Mouse (Mus musculus) lung, postnatal 0 days (tissue): ENCODE data around the gene Fggy. TPM values are rescaled to one million over a fixed set of nuclear protein-coding genes. Genes with fewer than 3 reads are reported as not detected.

Experiments used
- ATAC-seq: fragments of 200-750 bp; cut with Nextera tagmentation; 2 replicates; pipeline ENCODE4 v1.8.0; 2017; ENCODE audit warnings: moderate library complexity
- DNase-seq: peaks from one replicate; pipeline ENCODE4 v3.0.0-alpha.2; 2016; ENCODE audit warnings: low spot score
- H3K27ac ChIP-seq: fragments of 300-500 bp; sonication (generic); 2 replicates; pipeline ENCODE4 v1.5.1; 2014; ENCODE audit warnings: antibody characterized with exemption, mild to moderate bottlenecking, low read length, mixed read lengths
- H3K27me3 ChIP-seq: fragments of 300-500 bp; sonication (generic); replicated peaks from 2 replicates; pipeline ENCODE4 v1.6.1; 2014; ENCODE audit warnings: low read length, mixed read lengths; ENCODE audit not compliant: insufficient read depth
- H3K36me3 ChIP-seq: fragments of 300-500 bp; sonication (generic); 2 replicates; pipeline ENCODE4 v1.6.1; 2014; ENCODE audit warnings: low read length, mixed read lengths; ENCODE audit not compliant: insufficient read depth
- H3K4me1 ChIP-seq: fragments of 300-500 bp; sonication (generic); 2 replicates; pipeline ENCODE4 v1.6.1; 2014; ENCODE audit warnings: antibody characterized with exemption, low read depth, low read length, mixed read lengths; ENCODE audit not compliant: insufficient read depth
- H3K4me2 ChIP-seq: fragments of 300-500 bp; sonication (generic); replicated peaks from 2 replicates; pipeline ENCODE4 v1.6.1; 2014; ENCODE audit warnings: low read depth, mild to moderate bottlenecking, low read length, moderate library complexity, mixed read lengths
- H3K4me3 ChIP-seq: fragments of 300-500 bp; sonication (generic); 2 replicates; pipeline ENCODE4 v1.5.1; 2014; ENCODE audit warnings: low read depth, low read length
- H3K9ac ChIP-seq: fragments of 300-500 bp; sonication (generic); replicated peaks from 2 replicates; pipeline ENCODE4 v1.6.1; 2014; ENCODE audit warnings: low read depth, mild to moderate bottlenecking
- H3K9me3 ChIP-seq: fragments of 300-500 bp; sonication (generic); 2 replicates; pipeline ENCODE4 v1.6.1; 2016; ENCODE audit warnings: low read length, mixed read lengths
- CTCF ChIP-seq: IDR thresholded peaks from 2 replicates; pipeline ENCODE4 v1.5.1; 2016; ENCODE audit warnings: antibody characterized with exemption, mild to moderate bottlenecking
- EP300 ChIP-seq: IDR thresholded peaks from 2 replicates; pipeline ENCODE4 v1.6.1; 2016; ENCODE audit warnings: antibody characterized with exemption, mild to moderate bottlenecking, control low read depth
- WGBS: fragments of 180-500 bp; shearing (Covaris S2); extraction: QIAGEN DNeasy Blood & Tissue Kit; methylation state at CpG from one replicate; pipeline ENCODE4 v1.1.7; 2014; 5-methylcytosine and 5-hydroxymethylcytosine counted together
- polyA plus RNA-seq: library from polyadenylated mRNA; unstranded; fragments of >200 nt; fragmentation: Nextera tagmentation; extraction: Ambion mirVana; gene quantifications from 2 replicates; pipeline ENCODE4 v1.2.1, GENCODE M21; 2015

The Fggy gene
- polyA plus RNA-seq, 1 experiment from 2014 or later, result 6.2 TPM

- Histone ChIP-seq H3K36me3 (no peaks in the 10 kb centered on the region), H3K27ac (no peak overlapping the region), H3K9me3 (no peaks in the 10 kb centered on the region), H3K9ac (no peak overlapping the region), H3K4me2 (no peak overlapping the region), H3K27me3 (no peaks in the 10 kb centered on the region), H3K4me3 (no peak overlapping the region), H3K4me1 (no peaks in the 10 kb centered on the region)
- no peak for ATAC-seq
- WGBS, result 84% methylated on average over 1 of the region's 1 CpGs
- TF ChIP-seq CTCF (no peak), EP300 (no peak)
- DNase-seq, result no peak
Observed at GRCm38 (mm10) chr4:95610663-95611062, 53.4 kb downstream of the Fggy start.

- H3K9me3 ChIP-seq, result no peaks in the 10 kb centered on the region
- H3K9ac ChIP-seq, result no peak overlapping the region
- H3K36me3 ChIP-seq, result no peaks in the 10 kb centered on the region
- TF ChIP-seq EP300 (no peak), CTCF (no peak)
- H3K27me3 ChIP-seq, result no peaks in the 10 kb centered on the region
- DNase-seq (no peak), ATAC-seq (no peak)
- no peak overlapping the region for H3K4me3 ChIP-seq
- no peaks in the 10 kb centered on the region for H3K4me1 ChIP-seq
- H3K27ac ChIP-seq, result no peak overlapping the region
- no peak overlapping the region for H3K4me2 ChIP-seq
- WGBS, result 86% methylated on average over 6 of the region's 6 CpGs
Observed at GRCm38 (mm10) chr4:95611390-95611789, 54.1 kb downstream of the Fggy start.

- H3K9ac ChIP-seq, result no peak overlapping the region
- H3K4me3 ChIP-seq, result no peak overlapping the region
- no peak overlapping the region for H3K27ac ChIP-seq
- TF ChIP-seq CTCF (no peak), EP300 (no peak)
- H3K27me3 ChIP-seq, result no peaks in the 10 kb centered on the region
- 83% methylated on average over 3 of the region's 3 CpGs for WGBS
- ATAC-seq (no peak), DNase-seq (no peak)
- no peaks in the 10 kb centered on the region for H3K9me3 ChIP-seq
- H3K36me3 ChIP-seq, result no peaks in the 10 kb centered on the region
- H3K4me2 ChIP-seq, result no peak overlapping the region
- no peaks in the 10 kb centered on the region for H3K4me1 ChIP-seq
Observed at GRCm38 (mm10) chr4:95621046-95621445, 63.7 kb downstream of the Fggy start.

GRCm38 (mm10) chr4:95624696-95625095 is 67.4 kb downstream of the Fggy start:
- Histone ChIP-seq H3K27ac (no peak overlapping the region), H3K4me2 (no peak overlapping the region), H3K4me3 (no peak overlapping the region), H3K27me3 (no peaks in the 10 kb centered on the region), H3K9ac (no peak overlapping the region), H3K4me1 (no peaks in the 10 kb centered on the region), H3K9me3 (no peaks in the 10 kb centered on the region), H3K36me3 (no peaks in the 10 kb centered on the region)
- ATAC-seq (no peak), DNase-seq (no peak)
- 62% methylated on average over 3 of the region's 3 CpGs for WGBS
- TF ChIP-seq CTCF (no peak), EP300 (no peak)

GRCm38 (mm10) chr4:95625651-95626050 is 68.3 kb downstream of the Fggy start:
- DNase-seq (no peak), ATAC-seq (no peak)
- TF ChIP-seq CTCF, result no peak
- TF ChIP-seq EP300, result no peak
- no peak overlapping the region for H3K4me2 ChIP-seq
- no peaks in the 10 kb centered on the region for H3K4me1 ChIP-seq
- H3K27ac ChIP-seq, result no peak overlapping the region
- no peaks in the 10 kb centered on the region for H3K36me3 ChIP-seq
- H3K9ac ChIP-seq, result no peak overlapping the region
- H3K4me3 ChIP-seq, result no peak overlapping the region
- no peaks in the 10 kb centered on the region for H3K27me3 ChIP-seq
- H3K9me3 ChIP-seq, result no peaks in the 10 kb centered on the region
- 68% methylated on average over 4 of the region's 4 CpGs for WGBS

- TF ChIP-seq CTCF (no peak), EP300 (no peak)
- no peak overlapping the region for H3K4me3 ChIP-seq
- no peak overlapping the region for H3K9ac ChIP-seq
- no peak overlapping the region for H3K27ac ChIP-seq
- no peak for DNase-seq
- H3K27me3 ChIP-seq, result no peaks in the 10 kb centered on the region
- WGBS, result 94% methylated on average over 3 of the region's 3 CpGs
- H3K36me3 ChIP-seq, result no peaks in the 10 kb centered on the region
- H3K4me2 ChIP-seq, result no peak overlapping the region
- no peaks in the 10 kb centered on the region for H3K4me1 ChIP-seq
- no peaks in the 10 kb centered on the region for H3K9me3 ChIP-seq
- ATAC-seq, result no peak
Observed at GRCm38 (mm10) chr4:95626186-95626585, 68.9 kb downstream of the Fggy start.

- 84% methylated on average over 3 of the region's 3 CpGs for WGBS
- TF ChIP-seq EP300 (no peak), CTCF (no peak)
- Histone ChIP-seq H3K9me3 (no peaks in the 10 kb centered on the region), H3K27me3 (no peaks in the 10 kb centered on the region), H3K27ac (no peak overlapping the region), H3K4me1 (no peaks in the 10 kb centered on the region), H3K9ac (no peak overlapping the region), H3K36me3 (no peaks in the 10 kb centered on the region), H3K4me3 (no peak overlapping the region), H3K4me2 (no peak overlapping the region)
- ATAC-seq, result no peak
- no peak for DNase-seq
Observed at GRCm38 (mm10) chr4:95634903-95635302, 77.6 kb downstream of the Fggy start.
